Mouse (Mus musculus): ENCODE results near the gene Mettl4. TPM values are rescaled to one million over a fixed set of nuclear protein-coding genes. Genes with fewer than 3 reads are reported as not detected.

Gene Mettl4
- polyA plus RNA-seq (2017; shearing (Covaris generic)) = 23.5 TPM

GRCm38 (mm10) chr17:94749466-94750135 lies at the start of gene Mettl4:
TSS of gene Mettl4 (minus strand) at chr17:94750019.

All from effector memory CD4-positive, alpha-beta T cell, adult 5 months (primary cell).